Mouse (Mus musculus) kidney, adult 11 months (tissue): ENCODE results near the gene Ndp.

ENCODE experiments used
- DNase-seq: peaks from one replicate; pipeline ENCODE4 v3.0.0; 2022

Gene Ndp

DNA sequence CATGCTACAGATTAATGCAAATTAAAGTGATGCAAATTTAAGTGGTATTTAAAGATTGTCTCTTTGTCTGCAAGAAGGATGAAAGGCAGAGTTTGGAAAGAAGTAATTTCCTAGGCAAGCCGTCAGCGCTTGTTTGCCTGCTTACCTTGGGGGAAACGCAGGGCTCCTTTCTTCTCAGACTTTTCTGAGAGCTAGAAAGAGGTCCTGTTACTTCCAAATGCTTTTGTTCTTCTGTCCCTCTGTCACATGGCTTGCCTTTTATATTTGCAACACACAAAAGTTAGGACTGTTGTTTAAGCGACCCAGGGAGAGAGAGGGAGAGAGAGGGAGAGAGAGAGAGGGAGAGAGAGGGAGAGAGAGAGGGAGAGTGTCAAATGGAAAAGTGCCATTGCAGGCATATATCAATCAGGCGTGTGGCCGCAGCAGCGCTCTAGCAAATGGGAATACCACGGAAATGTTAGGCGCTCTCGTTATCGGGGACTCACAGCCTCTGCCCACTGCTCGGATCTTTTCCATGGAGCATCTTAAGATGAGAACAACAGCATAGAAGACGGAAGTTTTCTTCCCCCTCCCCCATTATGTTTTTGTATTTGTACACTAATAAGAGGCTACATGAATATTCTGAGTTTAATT lies at the start of gene Ndp:
TSS of gene Ndp (minus strand) at position 534 of the 633 bp plus-strand sequence.
- DNase-seq = no peak

DNA sequence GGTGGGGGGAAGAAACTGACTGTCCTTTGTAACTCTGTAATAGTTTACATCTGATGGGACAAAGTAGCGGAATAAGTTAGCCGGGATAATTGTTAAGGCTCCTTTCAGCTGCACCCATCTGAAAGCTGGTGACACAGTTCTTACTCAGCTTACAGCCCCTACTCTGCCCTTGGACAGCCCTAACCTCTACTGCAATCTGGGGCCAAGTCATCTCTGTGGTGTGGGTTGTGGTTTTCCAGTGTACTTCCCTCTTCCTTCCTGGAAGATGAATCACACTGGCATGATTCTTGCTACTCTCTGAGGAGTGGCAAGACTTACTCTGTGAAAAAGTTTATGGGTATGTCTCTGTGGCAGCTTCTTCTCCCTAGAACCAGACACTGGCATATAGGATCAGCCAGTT lies 43.2 kb upstream of the Ndp start:
- no peak for DNase-seq

DNA sequence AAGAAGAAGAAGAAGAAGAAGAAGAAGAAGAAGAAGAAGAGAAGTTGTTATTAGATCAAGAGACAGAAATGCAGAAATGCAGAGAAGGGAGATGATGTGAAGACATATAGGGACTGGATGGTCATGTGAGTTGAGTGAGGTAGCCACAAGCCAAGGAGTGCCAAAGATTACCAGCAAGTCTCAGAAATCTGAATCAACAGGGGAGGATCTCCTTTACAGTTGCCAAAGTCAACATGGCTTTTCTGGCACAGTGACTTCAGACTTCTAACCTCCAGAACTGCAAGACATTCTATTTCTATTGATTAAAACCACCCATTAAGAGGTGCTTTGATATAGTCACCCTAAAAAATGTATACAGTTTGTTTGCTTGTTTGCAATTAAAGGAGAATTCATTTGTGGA lies 6.4 kb upstream of the Ndp start:
- no peak for DNase-seq

DNA sequence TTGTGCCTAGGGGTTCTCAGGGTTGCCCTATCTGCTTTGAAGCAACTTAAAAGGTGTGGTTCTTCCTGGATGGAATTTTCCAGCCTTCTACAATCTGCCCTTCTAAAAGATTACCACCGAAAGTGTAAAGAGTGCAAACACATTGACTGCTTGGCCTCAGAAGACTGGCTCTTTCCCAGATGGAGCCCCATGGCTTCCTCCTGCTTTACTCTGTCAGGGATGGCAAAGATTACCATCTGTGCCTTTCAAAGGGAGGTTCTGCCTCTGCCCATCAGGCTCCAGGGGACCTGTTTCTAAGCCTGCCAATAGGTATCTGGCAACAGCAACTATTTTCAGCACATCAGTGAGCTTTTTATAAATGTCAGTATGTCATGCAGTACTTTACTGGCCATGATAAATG lies 1.5 kb upstream of the Ndp start:
- DNase-seq = no peak

DNA sequence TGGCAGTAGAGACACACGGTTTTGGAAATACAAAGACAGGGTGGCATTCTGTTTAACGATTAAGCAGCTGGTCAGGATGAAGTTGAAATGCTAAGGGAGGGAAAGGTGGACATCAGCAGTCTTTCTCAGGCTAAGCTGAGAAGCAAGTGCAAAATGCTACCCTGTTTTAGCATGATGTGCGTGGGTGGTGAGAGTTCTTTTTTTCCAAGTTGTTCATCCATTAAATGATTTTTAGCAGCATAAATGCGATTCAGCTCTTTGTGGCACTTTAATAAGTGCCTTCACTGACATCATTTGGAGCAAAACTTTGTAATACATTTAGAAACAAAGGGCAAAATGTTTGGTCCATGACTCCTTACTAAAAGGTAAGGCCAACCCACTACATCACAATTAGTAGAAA lies 337 bp upstream of the Ndp start:
- DNase-seq = no peak

DNA sequence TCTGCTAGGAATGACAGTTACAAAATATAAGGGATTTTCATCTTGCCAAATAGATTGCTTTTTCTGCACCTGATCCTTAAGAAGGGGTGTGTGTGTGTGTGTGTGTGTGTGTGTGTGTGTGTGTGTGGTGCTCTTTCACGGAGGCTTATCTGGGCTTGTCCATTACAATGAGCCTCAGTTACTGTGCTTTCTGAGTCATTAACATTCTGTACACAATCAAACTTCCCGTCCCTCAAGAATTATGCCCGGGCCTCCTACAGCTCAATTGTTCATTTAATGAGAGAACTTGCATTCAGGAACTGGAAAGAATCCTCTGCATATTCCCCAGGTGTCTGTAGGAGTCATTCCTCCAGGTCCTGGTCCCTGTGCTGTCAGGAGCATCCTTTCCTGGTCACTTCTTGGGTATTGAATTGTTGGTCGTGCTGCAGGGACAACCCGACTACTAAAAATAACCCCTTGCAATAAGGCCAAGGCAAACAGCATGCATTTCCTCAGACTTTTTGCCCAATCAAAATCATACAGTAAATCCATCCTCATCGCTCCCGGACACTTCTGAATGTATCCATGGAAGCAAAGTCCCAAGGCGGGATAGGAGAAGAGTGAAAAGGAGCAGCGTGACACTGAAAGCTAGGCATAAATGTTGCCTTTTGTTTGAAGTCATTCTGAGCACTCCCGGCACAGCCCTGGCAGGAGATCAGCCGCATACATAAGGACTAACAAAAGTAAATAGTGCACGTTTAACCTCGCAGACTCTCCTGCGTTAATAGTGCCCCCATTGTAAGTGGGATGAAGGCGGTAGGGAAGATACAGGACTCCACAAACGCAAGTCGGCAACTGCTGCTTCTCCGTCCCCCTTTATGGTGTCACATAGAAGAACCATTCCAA lies 1.1 kb downstream of the Ndp start:
- no peak for DNase-seq

DNA sequence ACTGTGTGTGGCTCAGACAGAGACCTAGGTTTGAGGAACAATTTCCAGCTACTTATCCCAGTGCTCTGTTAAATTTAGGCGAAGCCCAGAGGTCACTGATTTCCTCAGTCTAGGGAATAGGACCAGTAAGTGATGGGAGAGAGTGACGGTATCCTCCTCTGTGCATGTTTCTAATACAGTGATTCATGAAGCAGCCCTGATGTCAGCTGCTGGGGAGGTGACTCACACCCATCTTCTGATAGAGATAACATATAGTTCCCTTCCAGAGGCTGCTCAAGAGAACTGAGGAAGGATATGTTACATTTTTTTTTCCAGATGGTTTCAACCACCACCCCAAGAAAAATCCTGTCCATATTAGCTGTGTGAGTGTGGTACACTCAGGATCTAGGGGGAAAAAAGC lies 2.9 kb downstream of the Ndp start:
- no peak for DNase-seq

DNA sequence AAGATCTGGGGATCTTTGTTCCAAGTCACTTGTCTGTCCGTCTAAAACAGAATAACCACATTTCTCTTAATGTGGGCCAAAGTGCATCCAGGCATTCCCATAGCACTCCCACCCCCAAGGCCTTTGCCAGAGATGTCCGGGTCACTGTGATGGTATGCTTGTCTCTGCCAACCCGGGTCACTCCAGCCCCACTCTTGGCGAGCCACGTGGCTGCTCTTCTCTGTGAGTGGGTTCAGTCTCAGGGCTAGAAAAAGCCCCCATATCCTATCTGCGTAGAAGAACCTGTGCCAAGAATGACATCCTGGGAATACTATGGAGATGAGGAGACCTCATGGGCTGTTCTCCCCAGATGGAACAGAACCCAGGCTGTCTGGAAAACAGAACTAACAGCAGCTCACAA lies 4.0 kb downstream of the Ndp start:
- no peak for DNase-seq

DNA sequence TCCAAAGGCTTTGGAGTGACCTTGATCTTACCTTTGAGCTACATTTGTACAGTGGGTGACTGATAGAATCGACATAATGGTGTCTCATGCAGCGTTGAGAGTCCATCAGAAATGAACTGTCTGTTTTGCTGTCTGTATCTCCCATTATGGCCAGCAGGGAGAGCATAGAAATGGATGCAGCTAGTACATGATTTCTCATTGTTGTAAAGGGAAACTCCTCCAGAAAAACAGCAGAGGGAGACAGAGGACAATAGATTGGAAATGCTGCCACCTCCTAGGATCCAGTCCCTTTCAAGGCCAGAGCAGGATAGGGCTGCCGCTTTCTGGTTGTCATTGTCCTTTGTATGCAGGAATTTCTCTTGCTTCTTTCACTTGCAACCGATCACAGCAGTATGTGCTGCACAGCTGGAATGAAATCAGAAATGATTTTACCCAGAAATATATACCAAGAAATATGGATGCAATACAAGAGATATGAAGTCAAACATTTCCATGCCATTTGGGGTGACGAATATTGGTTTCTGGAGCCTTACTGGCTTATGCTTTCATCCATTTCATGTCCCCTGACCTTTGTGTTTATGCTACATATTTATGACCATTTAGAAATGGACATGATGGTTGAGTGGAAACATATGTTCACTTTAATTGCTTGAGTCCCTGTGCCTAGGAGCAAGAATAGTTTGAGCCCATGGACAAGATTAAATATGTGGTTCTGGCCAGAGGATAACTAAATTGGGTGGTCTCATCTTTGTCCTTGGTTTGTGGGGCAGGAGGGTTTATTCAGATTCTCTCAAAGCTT lies 17.0 kb downstream of the Ndp start:
- peak; percentile 8 for DNase-seq

DNA sequence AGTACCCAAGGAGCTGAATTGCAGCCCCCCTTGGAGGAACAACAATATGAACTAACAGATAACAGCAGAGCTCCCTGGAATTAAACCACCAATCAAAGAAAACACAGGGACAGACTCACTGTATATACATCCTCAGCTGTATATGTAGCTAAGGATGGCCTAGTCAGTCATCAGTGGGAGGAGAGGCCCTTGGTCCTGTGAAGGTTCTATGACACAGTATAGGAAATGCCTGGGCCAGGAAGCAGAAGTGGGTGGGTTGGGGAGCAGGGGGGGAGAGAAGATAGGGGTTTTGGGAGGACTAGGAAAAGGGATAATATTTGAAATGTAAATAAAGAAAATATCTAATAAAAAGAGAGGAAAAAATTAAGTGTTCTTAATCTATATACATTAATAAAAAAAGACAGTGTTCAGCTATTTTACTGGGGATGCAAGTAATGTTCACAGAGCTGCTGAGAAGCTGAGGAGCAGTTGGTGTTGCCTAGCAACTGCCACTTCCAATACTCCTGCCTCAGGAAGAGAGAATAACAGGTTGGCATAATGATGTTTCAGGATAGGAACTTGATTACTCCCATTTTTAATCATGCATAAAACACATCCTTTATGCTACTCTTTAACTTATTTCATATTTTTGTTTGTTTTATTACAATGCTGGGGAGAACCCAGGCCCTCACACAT lies 43.8 kb downstream of the Ndp start:
- no peak for DNase-seq

DNA sequence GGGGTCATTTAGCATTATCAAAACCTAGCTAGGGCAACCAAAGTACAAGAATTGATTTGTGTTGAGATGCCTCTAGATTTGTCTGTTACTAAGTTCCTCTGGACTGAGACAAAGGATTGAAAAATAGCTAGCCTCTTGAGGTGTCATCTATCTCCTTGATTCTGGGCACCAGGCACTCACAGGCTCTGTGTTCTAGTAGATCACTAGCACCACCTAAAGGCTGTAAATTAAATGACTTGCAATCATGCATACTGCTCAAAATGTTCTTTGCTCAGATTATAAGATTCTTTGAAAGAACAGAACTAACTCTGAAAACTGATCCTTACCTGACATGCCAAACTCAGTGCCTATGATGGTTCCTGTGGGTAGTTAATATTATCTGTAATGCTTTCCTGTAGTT lies 51.3 kb downstream of the Ndp start:
- DNase-seq = no peak

DNA sequence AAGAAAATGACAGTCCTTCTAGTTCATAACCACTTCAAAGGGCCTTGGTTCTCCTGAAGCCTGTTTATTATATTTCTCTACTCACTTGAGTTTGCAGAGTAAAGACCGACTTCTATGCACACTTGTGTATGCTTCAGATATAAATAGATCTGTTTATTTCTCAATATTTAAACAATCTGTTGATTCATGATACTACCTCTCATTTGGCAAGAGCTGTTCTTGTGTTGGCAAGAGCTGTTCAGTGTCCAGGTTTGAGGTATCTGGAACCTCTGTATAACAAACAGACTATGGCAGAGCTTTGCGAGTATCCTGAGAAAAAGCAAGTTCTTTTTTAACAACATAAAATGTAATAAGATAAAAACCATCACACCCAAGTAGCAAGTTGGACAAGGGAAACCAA lies 65.5 kb downstream of the Ndp start:
- no peak for DNase-seq

DNA sequence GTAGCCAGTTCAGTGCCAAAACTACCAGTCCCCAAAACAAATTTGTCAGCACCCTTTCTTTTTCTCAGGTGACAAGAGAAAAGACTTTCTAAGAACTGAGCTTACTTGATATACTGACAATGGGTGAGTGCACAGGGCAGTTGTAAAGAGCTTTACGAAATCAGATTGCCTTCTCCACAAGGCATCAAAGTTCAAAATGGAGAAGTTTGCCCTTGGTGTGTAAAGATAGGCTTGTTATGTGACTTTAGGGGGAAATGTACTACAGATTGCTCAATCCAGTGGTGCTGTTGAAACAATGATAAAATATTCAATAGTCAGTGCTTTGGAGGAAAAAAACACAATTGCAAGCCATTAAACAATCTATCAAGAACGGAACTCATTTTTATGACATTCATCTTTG lies 70.1 kb downstream of the Ndp start:
- no peak for DNase-seq

DNA sequence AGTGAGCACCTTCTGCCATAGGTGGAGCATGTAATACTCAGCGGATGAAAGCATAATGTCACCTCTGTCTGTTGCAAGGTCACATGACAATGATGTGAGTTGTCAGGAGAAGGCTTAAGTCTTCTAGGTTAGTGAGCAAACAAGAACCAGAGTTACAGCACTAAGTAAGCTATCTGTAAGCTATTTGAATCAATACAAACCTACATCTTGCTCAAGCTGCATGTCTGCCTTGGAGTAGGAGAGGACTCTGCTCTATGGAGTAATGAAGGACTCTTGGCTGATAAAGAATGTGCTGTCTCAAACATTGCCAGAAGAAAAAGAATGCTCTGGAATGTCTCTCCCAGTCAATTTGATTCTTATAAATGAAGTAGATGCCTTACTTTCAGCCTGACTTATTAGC lies 74.3 kb downstream of the Ndp start:
- DNase-seq = no peak

DNA sequence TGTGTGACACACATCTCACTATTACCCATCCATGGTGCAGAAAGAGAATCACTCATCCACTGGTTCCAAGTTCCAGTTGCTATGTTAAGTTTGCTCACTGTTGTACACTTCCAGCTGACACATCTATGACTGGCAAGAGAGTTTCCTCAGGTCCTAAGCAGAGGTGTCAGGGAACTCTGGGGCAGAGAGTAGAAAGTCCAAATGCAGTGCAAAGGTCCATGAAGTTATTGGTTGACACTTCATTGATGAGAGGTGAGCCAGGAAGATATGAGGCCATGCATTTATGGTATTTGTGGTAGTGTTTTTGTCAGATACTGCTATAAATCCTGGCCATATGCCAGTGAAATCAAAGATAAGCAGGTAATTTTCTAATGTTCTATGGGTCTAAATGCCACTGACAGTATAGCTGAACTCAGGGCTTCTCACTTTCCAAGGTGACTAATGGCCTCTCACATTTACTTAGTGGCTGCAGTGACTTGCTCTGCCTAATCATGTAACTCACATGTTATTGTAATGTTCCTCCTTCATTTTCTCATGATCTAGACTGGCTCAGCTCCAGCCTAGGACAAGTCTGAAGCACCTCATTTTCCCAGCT lies 75.0 kb downstream of the Ndp start:
- DNase-seq = no peak
